In the genomic region with DNA sequence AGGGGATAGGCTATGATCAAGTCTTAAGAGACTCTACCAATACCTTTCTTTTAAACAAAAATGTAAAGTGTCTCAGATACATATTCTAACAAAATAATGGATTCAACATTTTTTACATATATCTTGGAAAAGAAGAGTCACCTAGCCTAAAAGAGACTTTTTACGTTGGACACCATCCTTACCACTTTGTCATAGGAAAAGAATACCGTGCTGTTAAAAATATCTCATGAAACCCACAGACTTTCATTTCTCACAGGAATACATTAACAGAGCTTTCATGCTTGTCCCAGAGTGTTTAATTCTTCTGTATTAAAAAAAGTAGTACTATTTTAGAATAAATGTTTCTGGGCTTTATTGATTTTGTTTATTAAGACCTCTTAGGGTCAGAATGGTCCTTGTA, we compare ENCODE assay signal across 31 mouse cellular contexts.
"Had no signal": no experiment of that assay in that cellular context is flagged by ENCODE, and none has a peak within 500 bp of the region (broad histone marks: within the 10 kb centered on the region; RNA-seq: fewer than 3 reads in every experiment).

No protein-coding gene starts in this region.

- H3K36me3 ChIP-seq: limb, embryonic 15.5 days; liver, embryonic 12.5 days; liver, embryonic 13.5 days; lung, embryonic 15.5 days; midbrain, embryonic 15.5 days had no signal

- H3K9ac ChIP-seq: limb, embryonic 12.5 days; limb, embryonic 13.5 days; limb, embryonic 15.5 days; liver, embryonic 12.5 days; liver, embryonic 13.5 days; liver, embryonic 14.5 days; liver, embryonic 15.5 days; liver, postnatal 0 days; lung, embryonic 14.5 days; lung, embryonic 15.5 days; midbrain, embryonic 12.5 days; midbrain, embryonic 13.5 days; midbrain, embryonic 15.5 days had no signal

- H3K9me3 ChIP-seq: limb, embryonic 10.5 days; limb, embryonic 12.5 days; limb, embryonic 13.5 days; limb, embryonic 15.5 days; liver, embryonic 12.5 days; liver, embryonic 13.5 days; liver, embryonic 15.5 days; lung, embryonic 15.5 days; megakaryocyte, embryonic 14.5 days; midbrain, embryonic 12.5 days; midbrain, embryonic 13.5 days; midbrain, embryonic 15.5 days had no signal

- H3K4me3 ChIP-seq: limb, embryonic 10.5 days; limb, embryonic 12.5 days; limb, embryonic 13.5 days; limb, embryonic 15.5 days; liver, embryonic 12.5 days; liver, embryonic 13.5 days; liver, embryonic 15.5 days; lung, embryonic 15.5 days; megakaryocyte, embryonic 14.5 days; midbrain, embryonic 10.5 days; midbrain, embryonic 12.5 days; midbrain, embryonic 13.5 days; midbrain, embryonic 15.5 days; myocyte had no signal

- DNase-seq: left cerebral cortex, postnatal 4 days; liver; liver, embryonic 13.5 days; liver, postnatal 0 days; lung, adult 18-20 months; lung, adult 2 months; lung, embryonic 14.5 days; lung, postnatal 10 days; lung, postnatal 14 days; lung, postnatal 36 days; lung, postnatal 4 days; midbrain, embryonic 14.5 days had no signal

- H3K4me1 ChIP-seq: limb, embryonic 10.5 days; limb, embryonic 12.5 days; limb, embryonic 13.5 days; limb, embryonic 15.5 days; liver, embryonic 12.5 days; liver, embryonic 13.5 days; liver, embryonic 15.5 days; lung, embryonic 15.5 days; megakaryocyte, embryonic 14.5 days; midbrain, embryonic 10.5 days; midbrain, embryonic 12.5 days; midbrain, embryonic 13.5 days; midbrain, embryonic 15.5 days had no signal

- H3K4me2 ChIP-seq: limb, embryonic 12.5 days; limb, embryonic 13.5 days; limb, embryonic 15.5 days; liver, embryonic 11.5 days; liver, embryonic 12.5 days; liver, embryonic 13.5 days; liver, embryonic 15.5 days; lung, embryonic 14.5 days; lung, embryonic 15.5 days; midbrain, embryonic 11.5 days; midbrain, embryonic 12.5 days; midbrain, embryonic 13.5 days; midbrain, embryonic 15.5 days had no signal

- ATAC-seq: liver, embryonic 12.5 days; liver, postnatal 0 days; lung, postnatal 0 days; midbrain, embryonic 13.5 days; midbrain, embryonic 15.5 days; midbrain, embryonic 16.5 days had no signal

- H3K27ac ChIP-seq: limb, embryonic 10.5 days; limb, embryonic 12.5 days; limb, embryonic 13.5 days; limb, embryonic 15.5 days; liver, embryonic 12.5 days; liver, embryonic 13.5 days; liver, embryonic 14.5 days; liver, embryonic 15.5 days; lung, embryonic 15.5 days; macrophage; midbrain, embryonic 10.5 days; midbrain, embryonic 12.5 days; midbrain, embryonic 13.5 days; midbrain, embryonic 15.5 days had no signal

- H3K27me3 ChIP-seq: limb, embryonic 12.5 days; limb, embryonic 13.5 days; limb, embryonic 15.5 days; liver, embryonic 12.5 days; liver, embryonic 13.5 days; liver, embryonic 15.5 days; lung, embryonic 15.5 days; megakaryocyte, embryonic 14.5 days; midbrain, embryonic 12.5 days; midbrain, embryonic 13.5 days; midbrain, embryonic 15.5 days had no signal
